Mouse (Mus musculus) cerebellum, postnatal 25 days (tissue): ENCODE data around the gene Gm11444.

Experiments used
- DNase-seq, 2 experiments: peaks; one replicate each; pipeline ENCODE4 v3.0.0; 2021; ENCODE audit warnings: mixed read lengths in 2 of 2

Gm11444 gene

GRCm38 (mm10) chr11:85811676-85812075 is 38.5 kb downstream of the Gm11444 start:
- DNase-seq, result no peak

- no peak for DNase-seq
Observed at GRCm38 (mm10) chr11:85811229-85811628, 38.9 kb downstream of the Gm11444 start.

GRCm38 (mm10) chr11:85807353-85807752 is 42.8 kb downstream of the Gm11444 start:
- no peak for DNase-seq

- DNase-seq, result no peak
Observed at GRCm38 (mm10) chr11:85805779-85806178, 44.4 kb downstream of the Gm11444 start.

GRCm38 (mm10) chr11:85804048-85804447 is 46.1 kb downstream of the Gm11444 start:
- DNase-seq, result no peak

- DNase-seq, result no peak
Observed at GRCm38 (mm10) chr11:85800380-85800779, 49.8 kb downstream of the Gm11444 start.

- no peak for DNase-seq
Observed at GRCm38 (mm10) chr11:85799856-85800255, 50.3 kb downstream of the Gm11444 start.

- no peak for DNase-seq
Observed at GRCm38 (mm10) chr11:85799456-85799855, 50.7 kb downstream of the Gm11444 start.
